Mouse (Mus musculus): Measurements from ENCODE around the gene Rad51.

The Rad51 gene

GRCm38 (mm10) chr2:119112438-119113112 is at the start of gene Rad51:
Rad51 (plus strand) TSS chr2:119112793.
- DNase-seq: peak; percentile 99

DNA sequence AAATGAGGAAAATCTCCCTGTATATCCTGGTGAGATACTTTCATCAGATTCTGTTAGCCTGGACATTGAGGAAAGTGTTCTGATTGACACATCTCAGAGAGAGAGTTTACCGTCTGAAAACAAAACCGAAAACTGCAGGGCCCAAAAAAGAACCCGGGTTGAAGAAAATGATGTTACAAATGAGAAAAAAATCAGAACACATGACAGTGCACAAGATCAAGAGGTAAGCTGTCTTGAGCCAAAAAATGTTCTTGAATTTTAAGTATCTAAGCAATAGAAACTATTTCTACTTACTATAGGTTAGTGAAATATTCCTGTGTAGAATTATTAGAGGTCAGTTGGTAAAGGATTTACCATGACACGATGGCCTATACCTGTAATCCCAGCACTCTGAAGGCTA is 40.2 kb upstream of the Rad51 start:
- DNase-seq: no peak

- no peak for DNase-seq
Observed at GRCm38 (mm10) chr2:119086156-119086555, 26.4 kb upstream of the Rad51 start.

DNA sequence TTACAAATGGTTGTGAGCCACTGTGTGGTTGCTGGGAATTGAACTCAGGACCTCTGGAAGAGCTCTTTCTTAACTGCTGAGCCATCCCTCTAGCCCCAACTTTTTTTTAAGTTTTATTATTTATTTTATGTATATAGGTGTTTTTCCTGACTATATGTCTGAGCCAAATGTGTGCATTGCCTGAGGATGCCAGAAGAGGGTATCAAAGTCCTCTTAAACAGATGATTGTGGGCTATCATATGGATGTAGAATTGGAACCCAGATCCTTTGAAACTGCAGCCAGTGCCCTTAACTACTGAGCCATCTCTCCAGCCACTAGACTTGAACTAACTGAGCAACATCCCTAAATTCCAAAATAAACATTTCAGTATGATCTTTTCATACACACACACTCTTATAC is 11.0 kb upstream of the Rad51 start:
- DNase-seq: no peak

DNA sequence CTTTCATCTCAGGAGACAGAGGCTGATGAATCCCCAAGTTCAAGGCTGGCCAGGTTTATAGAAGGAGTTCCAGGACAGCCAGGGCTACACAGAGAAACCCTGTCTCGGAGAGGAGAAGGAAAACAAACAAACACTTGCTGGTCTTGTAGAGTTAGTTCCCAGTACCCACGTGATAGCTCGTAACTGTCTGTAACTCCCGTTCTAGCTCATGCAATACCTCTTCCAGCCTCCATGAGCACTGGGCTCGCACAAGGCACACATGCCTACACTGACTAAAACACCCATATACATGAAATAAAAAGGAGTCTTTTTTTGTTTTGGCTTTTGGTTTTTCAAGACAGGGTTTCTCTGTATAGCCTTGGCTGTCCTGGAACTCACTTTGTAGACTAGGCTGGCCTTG is 6.0 kb upstream of the Rad51 start:
- no peak for DNase-seq

- peak; percentile 92 for DNase-seq
Observed at GRCm38 (mm10) chr2:119108554-119108953, 4.0 kb upstream of the Rad51 start.

- peak; percentile 42 for DNase-seq
Observed at GRCm38 (mm10) chr2:119111060-119111459, 1.5 kb upstream of the Rad51 start.

DNA sequence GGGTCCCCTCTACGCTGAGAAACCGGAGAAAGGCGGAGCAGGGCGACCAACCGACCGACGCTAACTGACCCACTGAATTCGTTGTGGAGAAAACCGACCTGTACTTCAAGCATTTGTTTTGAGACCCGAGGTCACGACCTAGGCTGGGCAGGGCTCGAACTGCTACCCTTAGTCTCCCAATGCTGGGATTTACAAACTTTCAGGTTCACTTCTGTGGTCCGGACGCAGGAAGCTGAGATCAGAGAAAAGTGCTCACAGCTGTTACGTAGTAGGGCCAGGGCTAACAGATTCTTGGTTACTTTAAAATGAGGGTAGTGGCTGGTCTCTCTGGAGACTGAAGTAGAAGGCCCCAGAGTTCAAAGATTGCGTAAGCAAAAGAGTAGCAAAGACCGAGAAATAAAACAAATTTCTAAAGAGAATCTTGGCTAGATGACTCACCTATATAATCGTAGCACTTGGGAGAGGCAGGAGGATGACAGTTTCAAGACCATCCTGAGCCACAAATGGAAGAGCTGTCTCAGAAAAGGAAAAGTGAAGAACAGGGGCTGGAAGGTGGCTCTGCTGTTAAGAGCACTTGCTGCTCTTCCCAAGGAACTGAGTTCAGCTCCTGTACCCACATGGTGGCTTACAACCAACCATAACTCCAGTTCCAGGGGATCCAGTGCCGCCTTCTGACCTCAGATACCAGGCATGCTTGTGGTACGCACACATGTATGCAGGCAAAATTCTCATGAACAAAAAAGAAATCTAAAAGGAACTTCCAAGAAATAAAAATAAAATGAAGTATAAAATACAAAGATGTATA is 730 bp downstream of the Rad51 start:
- DNase-seq: no peak

DNA sequence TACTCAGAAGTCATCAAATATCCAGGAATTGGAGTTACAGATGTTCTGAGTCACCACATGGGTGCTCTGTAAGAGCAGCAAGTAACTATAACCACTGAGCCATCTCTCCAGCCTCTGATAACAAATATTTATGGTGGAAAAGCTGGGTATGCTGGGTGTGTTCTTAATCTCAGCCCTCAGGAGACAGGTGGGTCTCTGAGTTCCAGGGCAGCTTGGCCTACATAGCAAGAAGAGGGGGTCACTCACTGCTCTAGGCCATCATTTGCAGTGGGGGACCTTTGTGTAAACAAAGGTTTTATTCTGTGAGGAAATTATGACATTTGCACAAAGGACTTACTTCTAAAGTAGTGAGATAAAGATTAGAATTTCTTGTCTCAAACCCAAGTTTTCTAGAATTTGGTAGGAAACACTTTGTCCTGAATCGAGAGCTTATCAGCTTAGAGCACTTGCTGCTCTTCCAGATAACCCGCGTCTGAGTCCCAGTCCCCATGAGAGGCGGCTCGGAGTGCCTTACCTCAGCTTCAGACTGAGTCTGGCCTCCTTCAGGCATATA is 23.8 kb downstream of the Rad51 start:
- DNase-seq: no peak

DNA sequence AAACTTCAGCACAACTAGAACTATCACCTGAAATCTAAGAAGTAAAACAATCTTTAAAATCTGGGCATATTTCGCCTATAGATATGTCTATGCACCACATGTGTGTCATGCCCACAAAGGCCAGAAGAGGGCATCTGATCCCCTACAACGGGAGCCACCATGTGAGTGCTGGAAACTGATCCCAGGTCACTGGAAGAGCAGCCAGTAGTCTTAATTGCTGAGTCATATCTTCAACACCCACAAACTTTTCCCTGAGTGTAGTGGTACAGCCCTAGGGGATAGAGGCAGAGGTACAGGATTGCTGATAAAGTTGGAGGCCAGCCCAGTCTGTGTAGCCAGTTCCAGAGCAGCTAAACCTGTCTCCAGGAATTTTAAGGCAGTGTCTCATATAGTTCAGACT is 32.6 kb downstream of the Rad51 start:
- DNase-seq: no peak

GRCm38 (mm10) chr2:119146435-119146834 is 33.8 kb downstream of the Rad51 start:
- no peak for DNase-seq

- DNase-seq: peak; percentile 91
Observed at GRCm38 (mm10) chr2:119147160-119147678, 34.6 kb downstream of the Rad51 start.

- no peak for DNase-seq
Observed at GRCm38 (mm10) chr2:119147775-119148174, 35.2 kb downstream of the Rad51 start.

DNA sequence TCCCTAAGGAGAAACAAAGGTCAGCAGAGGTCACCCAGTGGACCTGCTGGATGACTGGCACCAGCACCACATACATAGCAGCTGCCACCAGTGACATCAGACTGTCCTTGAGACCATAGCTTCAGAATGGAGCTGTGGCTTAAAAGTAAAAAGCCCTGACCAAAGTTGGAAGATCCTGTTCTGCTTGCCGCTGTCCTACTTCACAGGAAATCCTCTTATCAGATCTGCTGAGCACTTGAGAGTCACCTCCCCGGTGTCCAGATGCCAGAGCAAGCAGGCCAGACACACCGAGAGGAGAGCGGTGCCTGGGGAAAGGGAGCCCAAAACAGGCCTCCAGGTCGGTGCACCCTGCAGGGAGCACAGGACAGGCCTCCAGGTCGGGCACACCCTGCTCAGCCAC is 39.7 kb downstream of the Rad51 start:
- no peak for DNase-seq

GRCm38 (mm10) chr2:119154683-119155082 is 42.1 kb downstream of the Rad51 start:
- DNase-seq: no peak

DNA sequence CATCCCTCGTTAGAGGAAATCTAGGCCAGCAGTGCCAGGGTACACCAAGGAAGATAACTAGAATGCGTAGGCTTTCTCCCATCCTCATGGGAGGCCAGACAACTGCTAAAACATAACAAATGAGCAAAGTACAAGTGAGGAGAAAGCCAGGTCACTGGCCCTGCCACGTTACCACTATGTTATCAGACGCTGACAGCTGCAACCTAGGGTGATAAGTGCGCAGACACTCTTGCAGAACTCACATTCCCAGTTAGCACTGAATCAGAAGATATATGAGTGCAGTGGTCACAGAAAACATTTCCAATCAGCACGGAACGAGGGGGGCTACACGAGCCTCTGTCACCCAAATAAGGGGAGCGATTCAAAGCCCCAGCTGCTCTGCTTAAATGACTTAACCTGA is 42.8 kb downstream of the Rad51 start:
- no peak for DNase-seq

DNA sequence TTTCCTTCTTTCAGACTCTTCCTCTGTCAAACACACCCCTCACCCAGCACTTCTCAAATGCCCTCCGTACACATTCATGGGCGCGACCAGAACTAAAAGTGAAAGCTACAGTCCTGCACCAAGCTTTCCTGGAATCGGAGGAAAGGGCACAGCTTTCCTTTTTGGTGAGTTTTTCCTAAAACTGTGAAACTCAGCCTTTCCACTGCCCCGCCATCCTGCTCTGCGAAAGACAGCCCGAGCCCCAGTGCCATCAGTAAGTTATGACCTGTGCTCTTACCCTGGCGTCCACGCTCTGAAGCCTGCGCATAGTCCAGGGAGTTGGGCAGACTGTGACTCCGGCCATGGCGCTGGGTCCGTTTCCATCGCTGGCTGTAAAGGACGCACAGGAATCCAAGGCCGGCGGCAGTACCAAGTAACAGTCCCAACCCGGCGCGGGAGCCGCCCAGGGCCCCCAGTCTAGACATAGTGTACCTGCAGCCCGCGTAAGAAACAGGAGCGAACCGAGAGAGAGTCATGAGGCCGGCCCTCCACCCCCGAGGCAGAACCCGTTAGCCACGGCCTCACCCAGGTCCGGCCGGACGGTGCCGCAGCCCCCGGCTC is 43.6 kb downstream of the Rad51 start:
- DNase-seq: no peak

- DNase-seq: peak; percentile 99
Observed at GRCm38 (mm10) chr2:119156681-119157572, 44.3 kb downstream of the Rad51 start, which contains the start of gene Rmdn3. Rmdn3 (minus strand) TSS chr2:119157034.

- DNase-seq: no peak
Observed at GRCm38 (mm10) chr2:119157836-119158235, 45.2 kb downstream of the Rad51 start.

DNA sequence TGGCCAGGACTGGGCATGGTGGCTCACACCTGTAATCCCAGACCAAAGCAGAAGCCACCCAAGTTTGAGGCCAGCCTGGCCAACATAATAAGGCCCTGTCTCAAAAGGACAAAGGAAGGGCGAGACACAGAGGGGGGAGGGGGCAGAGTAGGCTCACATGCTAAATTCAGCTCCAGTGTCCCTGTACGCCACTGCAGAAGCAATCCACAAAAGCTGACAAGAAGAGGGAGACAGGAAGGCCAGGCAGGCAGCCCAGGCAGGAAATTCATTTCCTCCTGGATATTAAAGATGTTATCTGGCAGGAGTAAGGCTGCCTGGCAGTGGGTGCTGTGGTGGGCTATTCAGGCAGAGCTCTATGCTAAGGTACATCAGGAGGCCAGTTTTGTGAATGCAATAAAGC is 48.7 kb downstream of the Rad51 start:
- DNase-seq: peak; percentile 92

DNA sequence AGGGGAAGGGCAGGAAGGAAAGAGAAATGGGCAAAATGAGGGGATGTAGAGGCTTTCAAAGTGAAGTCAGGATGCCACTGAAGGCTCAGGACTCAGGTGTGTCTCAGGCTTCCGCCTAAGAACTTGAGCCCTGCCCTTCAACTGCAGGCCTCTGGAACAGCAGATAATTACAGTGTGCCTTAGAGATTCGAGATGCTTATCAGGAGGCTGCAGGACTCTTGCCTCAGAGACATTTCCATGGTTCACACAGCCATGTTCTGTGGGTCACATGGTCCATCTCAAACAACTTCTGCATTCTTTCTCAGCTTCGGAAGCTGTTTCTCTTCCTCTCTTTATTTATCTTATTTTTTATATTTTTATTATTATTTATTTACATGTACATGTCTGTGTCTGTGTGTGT is 50.5 kb downstream of the Rad51 start:
- DNase-seq: no peak

DNA sequence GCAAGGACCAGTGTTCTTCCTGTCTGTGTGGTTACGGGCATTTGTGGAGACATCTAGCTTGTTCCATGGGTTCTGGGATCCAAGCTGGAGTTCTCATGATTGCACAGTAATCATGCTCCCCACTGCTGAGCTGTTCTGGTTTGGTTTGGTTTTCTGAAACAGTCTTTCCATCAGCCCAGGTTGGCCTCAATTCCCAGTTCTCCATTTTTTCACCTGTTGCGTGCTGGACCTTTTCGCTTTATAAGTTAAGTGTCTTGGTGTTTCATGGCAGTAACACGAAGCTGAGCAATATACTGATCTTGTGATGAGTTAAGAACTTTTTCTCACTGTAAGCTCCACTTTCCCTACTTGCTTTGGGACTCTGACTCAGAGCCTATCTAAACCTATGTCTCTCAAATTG is 51.4 kb downstream of the Rad51 start:
- no peak for DNase-seq
